Mouse (Mus musculus): ENCODE results near the gene Sept4. TPM values are rescaled to one million over a fixed set of nuclear protein-coding genes. Genes with fewer than 3 reads are reported as not detected.

The Sept4 gene
- total RNA-seq, 1 experiment: 6.1 TPM

DNA sequence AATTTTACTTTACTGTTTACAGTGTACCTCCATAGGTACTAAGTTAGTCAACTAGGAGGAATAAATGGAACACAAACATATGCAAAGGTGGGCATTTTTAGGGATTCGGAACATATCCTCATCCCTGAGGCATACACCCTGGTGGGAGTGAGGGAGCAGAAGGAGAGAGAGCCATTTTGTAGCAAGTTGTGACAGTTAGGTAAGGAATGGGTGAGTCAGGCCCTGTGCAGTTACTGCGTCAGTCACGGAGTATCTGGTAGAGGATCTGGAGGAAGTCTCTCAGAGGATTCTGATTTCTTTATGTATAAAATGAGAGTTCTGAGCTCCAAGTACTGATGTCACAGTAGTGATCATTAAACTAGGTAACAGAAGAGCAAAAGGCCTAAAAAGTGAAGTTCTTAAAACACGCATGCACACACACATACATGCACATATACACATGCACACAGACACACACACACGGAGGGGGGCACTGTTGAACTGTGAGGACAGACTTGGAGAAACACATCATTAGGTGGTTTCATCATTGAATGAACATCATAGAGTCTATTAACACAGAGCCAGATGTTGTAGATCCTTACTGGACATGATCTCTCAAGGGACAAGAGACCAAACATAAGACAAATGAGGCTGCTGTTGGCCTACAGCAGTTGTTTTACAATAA is 18.6 kb downstream of the Sept4 start:
- H3K4me1 ChIP-seq (ENCODE audit: control insufficient read depth in 2 of 2, insufficient read depth in 2 of 2, low read length in 2 of 2, poor library complexity in 1 of 2): peaks cover 0 to 11% of the 10 kb centered on the region in 2 experiments; a peak in 3 of 4 replicates
- TF ChIP-seq ZC3H11A (IDR thresholded peaks at IDR 0.05; ENCODE audit: borderline replicate concordance, low read depth, low read length): no peak
- no peak for TF ChIP-seq ZNF384 (IDR thresholded peaks at IDR 0.05; ENCODE audit: low read depth, low read length)
- no peak for TF ChIP-seq MAFK (IDR thresholded peaks at IDR 0.05; ENCODE audit: insufficient read depth, low read depth, low read length)
- no peak for TF ChIP-seq CHD2 (IDR thresholded peaks at IDR 0.05; ENCODE audit: low read depth, low read length)
- no peak for TF ChIP-seq HCFC1 (IDR thresholded peaks at IDR 0.05; ENCODE audit: borderline replicate concordance, insufficient read depth, low read length)
- no peaks in the 10 kb centered on the region for H3K9me3 ChIP-seq (ENCODE audit: control insufficient read depth, insufficient read depth, low read depth, low read length)
- in situ Hi-C loops (cut with MboI; ENCODE audit: low sequenced_read_pairs in 2 of 2, unreplicated experiment in 2 of 2): no loop called here
- no peak overlapping the region for H3K4me3 ChIP-seq (ENCODE audit: insufficient read depth in 1 of 2, low read depth in 1 of 2, low read length in 2 of 2, poor library complexity in 1 of 2, severe bottlenecking in 1 of 2)
- DNase-seq (ENCODE audit: low read depth, low spot score): no peak
- no peak overlapping the region for H3K9ac ChIP-seq (ENCODE audit: insufficient read depth, low read depth, low read length, poor library complexity, severe bottlenecking)
- H3K36me3 ChIP-seq (ENCODE audit: control insufficient read depth, insufficient read depth, low read length, poor library complexity, severe bottlenecking): no peaks in the 10 kb centered on the region
- no peak overlapping the region for H3K27ac ChIP-seq (ENCODE audit: insufficient read depth, low read depth, low read length, poor library complexity, severe bottlenecking)

GRCm38 (mm10) chr11:87589605-87590004 is 20.9 kb downstream of the Sept4 start:
- Histone ChIP-seq H3K9me3 (ENCODE audit: control insufficient read depth, insufficient read depth, low read depth, low read length) (no peaks in the 10 kb centered on the region), H3K27ac (ENCODE audit: insufficient read depth, low read depth, low read length, poor library complexity, severe bottlenecking) (no peak overlapping the region), H3K36me3 (ENCODE audit: control insufficient read depth, insufficient read depth, low read length, poor library complexity, severe bottlenecking) (no peaks in the 10 kb centered on the region; the same call in 1 of the 2 replicates), H3K4me3 (ENCODE audit: insufficient read depth in 1 of 2, low read depth in 1 of 2, low read length in 2 of 2, poor library complexity in 1 of 2, severe bottlenecking in 1 of 2) (no peak overlapping the region; a peak in 1 of 4 replicates), H3K9ac (ENCODE audit: insufficient read depth, low read depth, low read length, poor library complexity, severe bottlenecking) (no peak overlapping the region), H3K4me1 (ENCODE audit: control insufficient read depth in 2 of 2, insufficient read depth in 2 of 2, low read length in 2 of 2, poor library complexity in 1 of 2) (peaks cover 0 to 17% of the 10 kb centered on the region in 2 experiments; a peak in 3 of 4 replicates)
- TF ChIP-seq HCFC1 (IDR thresholded peaks at IDR 0.05; ENCODE audit: borderline replicate concordance, insufficient read depth, low read length) (no peak), ZC3H11A (IDR thresholded peaks at IDR 0.05; ENCODE audit: borderline replicate concordance, low read depth, low read length) (no peak), CHD2 (IDR thresholded peaks at IDR 0.05; ENCODE audit: low read depth, low read length) (no peak), MAFK (IDR thresholded peaks at IDR 0.05; ENCODE audit: insufficient read depth, low read depth, low read length) (no peak), ZNF384 (IDR thresholded peaks at IDR 0.05; ENCODE audit: low read depth, low read length) (no peak)
- no peak for DNase-seq (ENCODE audit: low read depth, low spot score)
- in situ Hi-C loops (cut with MboI; ENCODE audit: low sequenced_read_pairs in 2 of 2, unreplicated experiment in 2 of 2): no loop called here

GRCm38 (mm10) chr11:87590841-87591525 is 22.3 kb downstream of the Sept4 start:
- no peaks in the 10 kb centered on the region for H3K9me3 ChIP-seq (ENCODE audit: control insufficient read depth, insufficient read depth, low read depth, low read length)
- in situ Hi-C loops (cut with MboI; ENCODE audit: low sequenced_read_pairs in 2 of 2, unreplicated experiment in 2 of 2): no loop called here
- DNase-seq (ENCODE audit: low read depth, low spot score): no peak
- peak overlapping the region; percentile 89 for H3K9ac ChIP-seq (ENCODE audit: insufficient read depth, low read depth, low read length, poor library complexity, severe bottlenecking)
- peak overlapping the region; percentile 89 to 100 for H3K4me3 ChIP-seq (ENCODE audit: insufficient read depth in 1 of 2, low read depth in 1 of 2, low read length in 2 of 2, poor library complexity in 1 of 2, severe bottlenecking in 1 of 2)
- H3K27ac ChIP-seq (ENCODE audit: insufficient read depth, low read depth, low read length, poor library complexity, severe bottlenecking): peak overlapping the region; percentile 74
- no peak for TF ChIP-seq ZC3H11A (IDR thresholded peaks at IDR 0.05; ENCODE audit: borderline replicate concordance, low read depth, low read length)
- no peak; the same call in 1 of the 2 replicates for TF ChIP-seq MAFK (IDR thresholded peaks at IDR 0.05; ENCODE audit: insufficient read depth, low read depth, low read length)
- no peak for TF ChIP-seq ZNF384 (IDR thresholded peaks at IDR 0.05; ENCODE audit: low read depth, low read length)
- no peak for TF ChIP-seq CHD2 (IDR thresholded peaks at IDR 0.05; ENCODE audit: low read depth, low read length)
- no peak for TF ChIP-seq HCFC1 (IDR thresholded peaks at IDR 0.05; ENCODE audit: borderline replicate concordance, insufficient read depth, low read length)
- H3K4me1 ChIP-seq (ENCODE audit: control insufficient read depth in 2 of 2, insufficient read depth in 2 of 2, low read length in 2 of 2, poor library complexity in 1 of 2): peaks cover 0 to 17% of the 10 kb centered on the region in 2 experiments; a peak in 3 of 4 replicates
- H3K36me3 ChIP-seq (ENCODE audit: control insufficient read depth, insufficient read depth, low read length, poor library complexity, severe bottlenecking): no peaks in the 10 kb centered on the region; the same call in 1 of the 2 replicates

- no peaks in the 10 kb centered on the region for H3K9me3 ChIP-seq (ENCODE audit: control insufficient read depth, insufficient read depth, low read depth, low read length)
- H3K4me3 ChIP-seq (ENCODE audit: insufficient read depth in 1 of 2, low read depth in 1 of 2, low read length in 2 of 2, poor library complexity in 1 of 2, severe bottlenecking in 1 of 2): peak within 1 kb of the TSS; percentile 89 to 100
- H3K9ac ChIP-seq (ENCODE audit: insufficient read depth, low read depth, low read length, poor library complexity, severe bottlenecking): peak within 1 kb of the TSS; percentile 89
- H3K36me3 ChIP-seq (ENCODE audit: control insufficient read depth, insufficient read depth, low read length, poor library complexity, severe bottlenecking): no peaks in the 10 kb centered on the region; the same call in 1 of the 2 replicates
- in situ Hi-C loops (cut with MboI; ENCODE audit: low sequenced_read_pairs in 2 of 2, unreplicated experiment in 2 of 2): no loop called here
- peak; percentile 83 for TF ChIP-seq CHD2 (IDR thresholded peaks at IDR 0.05; ENCODE audit: low read depth, low read length)
- 0 out of 2 replicates have a peak, but pooled peaks have one; percentile 23 for TF ChIP-seq MAFK (IDR thresholded peaks at IDR 0.05; ENCODE audit: insufficient read depth, low read depth, low read length)
- no peak for TF ChIP-seq ZC3H11A (IDR thresholded peaks at IDR 0.05; ENCODE audit: borderline replicate concordance, low read depth, low read length)
- peak; percentile 30; the same call in 1 of the 2 replicates for TF ChIP-seq HCFC1 (IDR thresholded peaks at IDR 0.05; ENCODE audit: borderline replicate concordance, insufficient read depth, low read length)
- peak; percentile 86 for TF ChIP-seq ZNF384 (IDR thresholded peaks at IDR 0.05; ENCODE audit: low read depth, low read length)
- H3K4me1 ChIP-seq (ENCODE audit: control insufficient read depth in 2 of 2, insufficient read depth in 2 of 2, low read length in 2 of 2, poor library complexity in 1 of 2): peaks cover 0 to 22% of the 10 kb centered on the region in 2 experiments
- peak within 1 kb of the TSS; percentile 74 for H3K27ac ChIP-seq (ENCODE audit: insufficient read depth, low read depth, low read length, poor library complexity, severe bottlenecking)
- peak; percentile 98 for DNase-seq (ENCODE audit: low read depth, low spot score)
Measured at GRCm38 (mm10) chr11:87591526-87592353, 23.0 kb downstream of the Sept4 start, which contains the start of gene Mtmr4. TSS of gene Mtmr4 (plus strand) at chr11:87592162.
